Mouse (Mus musculus) midbrain, embryonic 13.5 days (tissue): ENCODE measurements around the gene Nup210l. TPM values are rescaled to one million over a fixed set of nuclear protein-coding genes. Genes with fewer than 3 reads are reported as not detected.

Experiments used
- ATAC-seq: fragments of 200-750 bp; cut with Nextera tagmentation; 2 replicates; pipeline ENCODE4 v1.8.0; 2017; ENCODE audit warnings: mild to moderate bottlenecking, moderate TSS enrichment, moderate library complexity
- H3K27ac ChIP-seq: fragments of 300-500 bp; sonication (generic); 2 replicates; pipeline ENCODE4 v1.5.1; 2015; ENCODE audit warnings: inconsistent platforms, mild to moderate bottlenecking, moderate library complexity
- H3K27me3 ChIP-seq: fragments of 300-500 bp; sonication (generic); 2 replicates; pipeline ENCODE4 v1.6.1; 2015; ENCODE audit warnings: mild to moderate bottlenecking, inconsistent platforms
- H3K36me3 ChIP-seq: fragments of 300-500 bp; sonication (generic); 2 replicates; pipeline ENCODE4 v1.6.1; 2015; ENCODE audit warnings: mild to moderate bottlenecking, inconsistent platforms
- H3K4me1 ChIP-seq: fragments of 300-500 bp; sonication (generic); replicated peaks from 2 replicates; pipeline ENCODE4 v1.6.1; 2015; ENCODE audit warnings: inconsistent platforms
- H3K4me2 ChIP-seq: fragments of 300-500 bp; sonication (generic); replicated peaks from 2 replicates; pipeline ENCODE4 v1.6.1; 2015; ENCODE audit warnings: moderate library complexity, mild to moderate bottlenecking, inconsistent platforms
- H3K4me3 ChIP-seq: fragments of 300-500 bp; sonication (generic); replicated peaks from 2 replicates; pipeline ENCODE4 v1.5.1; 2015; ENCODE audit warnings: mild to moderate bottlenecking, inconsistent platforms
- H3K9ac ChIP-seq: fragments of 300-500 bp; sonication (generic); replicated peaks from 2 replicates; pipeline ENCODE4 v1.6.1; 2015; ENCODE audit warnings: mild to moderate bottlenecking, inconsistent platforms
- H3K9me3 ChIP-seq: fragments of 300-500 bp; sonication (generic); 2 replicates; pipeline ENCODE4 v1.6.1; 2016; ENCODE audit warnings: mild to moderate bottlenecking, inconsistent platforms
- WGBS: fragments of 180-500 bp; shearing (Covaris S2); methylation state at CpG from one replicate; pipeline ENCODE4 v1.1.7; 2015; 5-methylcytosine and 5-hydroxymethylcytosine counted together
- polyA plus RNA-seq: library from polyadenylated mRNA; unstranded; fragments of >200 nt; fragmentation: Nextera tagmentation; extraction: Ambion mirVana; gene quantifications from 2 replicates; pipeline ENCODE4 v1.2.1, GENCODE M21; 2015

Gene Nup210l
- polyA plus RNA-seq, 1 experiment from 2014 or later: 0.34 TPM

DNA sequence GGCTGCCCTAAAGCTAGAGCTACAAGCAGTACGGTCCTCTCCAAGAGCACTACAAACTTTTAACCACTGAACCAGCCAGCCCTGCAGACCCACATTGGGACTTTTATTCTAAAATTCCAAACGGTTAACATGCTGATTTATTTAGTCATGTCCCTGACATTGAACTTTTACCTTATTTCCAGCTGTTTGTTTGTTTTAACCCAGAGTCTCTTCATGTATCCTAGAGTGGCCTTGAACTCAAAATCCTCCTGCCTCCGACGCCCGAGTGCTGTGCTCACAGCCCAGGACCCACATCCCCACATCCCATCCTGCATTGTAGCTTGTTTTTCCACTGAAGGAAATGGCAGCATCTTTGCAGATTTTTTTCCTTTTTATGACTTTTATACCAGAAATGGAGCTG, 31.1 kb downstream of the Nup210l start:
- Histone ChIP-seq H3K4me1 (no peaks in the 10 kb centered on the region), H3K27me3 (no peaks in the 10 kb centered on the region), H3K4me3 (no peak overlapping the region), H3K36me3 (no peaks in the 10 kb centered on the region), H3K27ac (no peak overlapping the region), H3K9me3 (no peaks in the 10 kb centered on the region), H3K9ac (no peak overlapping the region), H3K4me2 (no peak overlapping the region)
- 91% methylated on average over 5 of the region's 5 CpGs for WGBS
- ATAC-seq: no peak

GRCm38 (mm10) chr3:90136660-90137059, 32.7 kb downstream of the Nup210l start:
- 42% methylated on average over 13 of the region's 13 CpGs for WGBS
- ATAC-seq: no peak

DNA sequence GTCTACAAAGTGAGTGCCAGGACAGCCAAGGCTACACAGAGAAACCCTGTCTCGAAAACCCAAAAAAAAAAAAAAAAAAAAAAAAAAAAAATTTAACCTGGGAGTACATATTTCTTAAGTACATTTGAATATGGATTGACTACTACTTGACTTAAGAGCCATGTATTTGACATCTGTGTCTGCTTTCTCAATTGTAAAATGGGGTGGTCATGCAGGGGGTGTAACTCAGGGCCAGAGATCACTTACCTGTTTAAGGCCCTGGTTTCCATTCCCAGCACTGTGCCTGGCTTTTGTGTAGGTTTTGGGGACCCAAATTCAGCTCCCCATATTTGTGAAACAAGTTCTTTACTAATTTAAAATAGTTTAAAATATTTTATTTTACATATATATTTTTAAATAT, 33.7 kb downstream of the Nup210l start:
- Histone ChIP-seq H3K36me3 (no peaks in the 10 kb centered on the region), H3K4me3 (no peak overlapping the region), H3K4me1 (no peaks in the 10 kb centered on the region), H3K27me3 (no peaks in the 10 kb centered on the region), H3K4me2 (no peak overlapping the region), H3K9ac (no peak overlapping the region), H3K9me3 (no peaks in the 10 kb centered on the region), H3K27ac (no peak overlapping the region)
- ATAC-seq: no peak
- 80% methylated on average over 1 of the region's 1 CpGs for WGBS

More at GRCm38 (mm10) chr3:90136660-90137059, 32.7 kb downstream of the Nup210l start:
- Histone ChIP-seq H3K27me3 (no peaks in the 10 kb centered on the region), H3K4me1 (no peaks in the 10 kb centered on the region), H3K4me2 (no peak overlapping the region), H3K9me3 (no peaks in the 10 kb centered on the region), H3K27ac (no peak overlapping the region), H3K4me3 (no peak overlapping the region), H3K36me3 (no peaks in the 10 kb centered on the region), H3K9ac (no peak overlapping the region)

- Histone ChIP-seq H3K4me2 (no peak overlapping the region), H3K9me3 (no peaks in the 10 kb centered on the region), H3K9ac (no peak overlapping the region), H3K27ac (no peak overlapping the region), H3K4me1 (no peaks in the 10 kb centered on the region), H3K27me3 (no peaks in the 10 kb centered on the region), H3K4me3 (no peak overlapping the region), H3K36me3 (no peaks in the 10 kb centered on the region)
- WGBS: 95% methylated on average over 3 of the region's 3 CpGs
- no peak for ATAC-seq
Observed at GRCm38 (mm10) chr3:90139962-90140361, 36.0 kb downstream of the Nup210l start.

DNA sequence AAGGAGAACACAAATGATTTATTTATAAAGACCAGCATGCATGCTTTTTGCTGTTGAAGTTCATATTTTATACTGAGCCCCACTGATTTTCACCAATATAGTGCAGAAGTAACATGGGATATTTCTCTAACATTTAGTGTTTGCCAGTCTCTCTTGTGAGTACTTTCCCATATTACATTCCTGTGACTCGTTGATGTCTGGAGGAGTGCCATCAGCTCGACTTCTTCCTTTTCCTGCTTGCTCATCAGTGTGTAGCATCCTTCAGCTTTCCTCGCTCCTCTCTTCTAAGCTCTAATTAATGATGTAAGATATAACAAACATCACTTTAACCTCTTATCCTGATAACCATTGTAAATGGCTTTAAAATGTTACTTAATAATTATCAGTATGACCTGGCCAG, 41.5 kb downstream of the Nup210l start:
- Histone ChIP-seq H3K4me1 (no peaks in the 10 kb centered on the region), H3K9ac (no peak overlapping the region), H3K9me3 (no peaks in the 10 kb centered on the region), H3K4me2 (no peak overlapping the region), H3K4me3 (no peak overlapping the region), H3K27me3 (no peaks in the 10 kb centered on the region), H3K27ac (no peak overlapping the region), H3K36me3 (no peaks in the 10 kb centered on the region)
- WGBS: 89% methylated on average over 3 of the region's 3 CpGs
- no peak for ATAC-seq

DNA sequence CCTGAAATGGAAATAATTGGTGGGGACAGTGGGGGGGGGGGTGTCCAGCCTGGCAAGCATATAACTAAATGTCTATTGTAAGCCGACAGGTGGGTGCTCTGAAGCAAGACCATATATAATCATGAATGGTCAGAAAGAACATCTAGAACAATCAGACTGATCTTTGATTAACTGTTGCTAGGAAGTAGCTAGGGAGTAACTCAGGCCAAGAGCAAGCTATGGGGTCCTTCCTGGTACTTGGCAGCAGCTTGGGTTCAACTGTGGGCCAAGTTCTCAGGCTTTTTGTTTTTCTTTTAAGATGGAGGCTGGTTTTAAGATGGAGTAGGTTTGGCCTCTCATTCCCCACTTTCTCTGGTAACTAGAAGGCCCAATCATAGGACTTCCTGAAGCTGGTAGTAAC, 42.7 kb downstream of the Nup210l start:
- no peaks in the 10 kb centered on the region for H3K27me3 ChIP-seq
- 86% methylated on average over 1 of the region's 1 CpGs for WGBS
- no peak overlapping the region for H3K9ac ChIP-seq
- H3K36me3 ChIP-seq: no peaks in the 10 kb centered on the region
- no peak for ATAC-seq
- H3K4me3 ChIP-seq: no peak overlapping the region
- no peaks in the 10 kb centered on the region for H3K4me1 ChIP-seq
- no peak overlapping the region for H3K4me2 ChIP-seq
- no peak overlapping the region for H3K27ac ChIP-seq
- H3K9me3 ChIP-seq: no peaks in the 10 kb centered on the region

GRCm38 (mm10) chr3:90151086-90151740, 47.3 kb downstream of the Nup210l start:
- Histone ChIP-seq H3K27me3 (no peaks in the 10 kb centered on the region), H3K9me3 (no peaks in the 10 kb centered on the region), H3K4me3 (no peak overlapping the region), H3K4me1 (no peaks in the 10 kb centered on the region), H3K4me2 (no peak overlapping the region), H3K27ac (no peak overlapping the region), H3K36me3 (no peaks in the 10 kb centered on the region), H3K9ac (no peak overlapping the region)
- ATAC-seq: no peak
- 92% methylated on average over 12 of the region's 12 CpGs for WGBS

- Histone ChIP-seq H3K4me3 (no peak overlapping the region), H3K27ac (no peak overlapping the region), H3K9ac (no peak overlapping the region), H3K4me2 (no peak overlapping the region), H3K9me3 (no peaks in the 10 kb centered on the region), H3K27me3 (no peaks in the 10 kb centered on the region), H3K36me3 (no peaks in the 10 kb centered on the region), H3K4me1 (no peaks in the 10 kb centered on the region)
- WGBS: 71% methylated on average over 5 of the region's 5 CpGs
- no peak for ATAC-seq
Observed at GRCm38 (mm10) chr3:90155996-90156395, 52.1 kb downstream of the Nup210l start.

DNA sequence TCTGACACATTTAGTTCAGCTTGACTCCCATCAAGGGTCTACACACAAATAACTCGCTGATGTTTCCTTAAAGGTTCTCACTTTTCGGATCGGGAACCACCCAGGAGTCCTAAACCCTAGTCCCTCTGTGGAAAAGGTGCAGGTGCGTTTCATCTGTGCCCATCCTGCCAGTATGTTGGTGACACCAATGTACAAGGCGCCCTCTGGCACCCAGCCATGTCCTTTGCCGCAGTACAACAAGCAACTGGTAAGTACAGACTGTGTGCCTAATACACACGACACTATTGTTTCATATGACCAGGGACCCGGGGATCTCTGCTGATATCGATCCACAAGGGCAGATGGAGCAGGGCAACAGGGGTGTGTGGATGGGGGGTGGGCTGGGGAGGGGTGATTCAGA, 55.8 kb downstream of the Nup210l start:
- Histone ChIP-seq H3K9me3 (no peaks in the 10 kb centered on the region), H3K4me1 (no peaks in the 10 kb centered on the region), H3K9ac (no peak overlapping the region), H3K36me3 (no peaks in the 10 kb centered on the region), H3K4me3 (no peak overlapping the region), H3K27ac (no peak overlapping the region), H3K4me2 (no peak overlapping the region), H3K27me3 (no peaks in the 10 kb centered on the region)
- 87% methylated on average over 9 of the region's 9 CpGs for WGBS
- no peak for ATAC-seq

- no peaks in the 10 kb centered on the region for H3K27me3 ChIP-seq
- H3K9me3 ChIP-seq: no peaks in the 10 kb centered on the region
- H3K4me1 ChIP-seq: no peaks in the 10 kb centered on the region
- H3K36me3 ChIP-seq: no peaks in the 10 kb centered on the region
- H3K4me3 ChIP-seq: no peak overlapping the region
- whole genome bisulfite sequencing: 86% methylated on average over 3 of the region's 3 CpGs
- H3K9ac ChIP-seq: no peak overlapping the region
- H3K4me2 ChIP-seq: no peak overlapping the region
- no peak overlapping the region for H3K27ac ChIP-seq
- no peak for ATAC-seq
Observed at GRCm38 (mm10) chr3:90161541-90161940, 57.6 kb downstream of the Nup210l start.

DNA sequence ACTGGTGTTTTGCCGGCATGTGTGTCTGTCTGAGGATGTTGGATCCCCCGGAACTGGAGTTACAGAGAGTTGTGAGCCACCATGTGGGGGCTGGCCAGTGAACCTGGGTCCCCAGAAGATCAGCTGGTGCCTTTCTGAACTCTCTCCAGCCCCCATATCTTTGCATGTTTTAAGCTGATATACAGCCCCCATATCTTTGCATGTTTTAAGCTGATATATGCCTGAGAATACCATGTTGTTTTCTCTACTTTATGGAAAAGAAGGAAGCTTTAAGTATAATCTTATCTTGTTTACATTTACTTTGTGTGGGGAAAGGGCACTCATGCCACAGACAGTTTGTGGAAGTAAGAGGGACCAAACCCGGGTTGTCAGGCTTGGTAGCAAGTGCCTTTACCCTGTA, 75.6 kb downstream of the Nup210l start:
- H3K36me3 ChIP-seq: no peaks in the 10 kb centered on the region
- H3K4me1 ChIP-seq: no peaks in the 10 kb centered on the region
- no peak overlapping the region for H3K27ac ChIP-seq
- H3K9ac ChIP-seq: no peak overlapping the region
- WGBS: 82% methylated on average over 3 of the region's 3 CpGs
- no peak for ATAC-seq
- no peak overlapping the region for H3K4me3 ChIP-seq
- H3K27me3 ChIP-seq: no peaks in the 10 kb centered on the region
- H3K4me2 ChIP-seq: no peak overlapping the region
- H3K9me3 ChIP-seq: no peaks in the 10 kb centered on the region

DNA sequence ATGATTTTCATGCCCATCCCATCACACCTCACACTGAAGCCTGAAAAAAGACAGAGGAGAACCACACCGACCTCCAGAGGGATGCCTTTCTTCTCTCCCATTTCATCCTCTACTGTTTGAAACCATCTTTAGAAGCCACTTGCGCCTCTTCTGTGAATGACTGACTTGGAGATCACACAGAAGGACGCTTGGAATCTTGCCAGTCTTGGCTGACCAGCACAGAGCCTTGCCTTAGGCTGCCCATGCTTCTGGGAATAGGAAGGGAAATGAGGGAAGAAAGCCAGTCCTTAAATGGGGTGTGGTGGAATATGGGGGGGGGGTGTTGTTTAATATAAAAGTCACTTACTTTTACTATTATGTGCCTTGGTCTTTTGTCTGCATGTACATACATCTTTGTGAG, 79.6 kb downstream of the Nup210l start:
- no peaks in the 10 kb centered on the region for H3K27me3 ChIP-seq
- no peak overlapping the region for H3K4me2 ChIP-seq
- H3K9me3 ChIP-seq: no peaks in the 10 kb centered on the region
- ATAC-seq: no peak
- no peak overlapping the region for H3K4me3 ChIP-seq
- no peak overlapping the region for H3K27ac ChIP-seq
- WGBS: 77% methylated on average over 3 of the region's 3 CpGs
- no peaks in the 10 kb centered on the region for H3K36me3 ChIP-seq
- no peak overlapping the region for H3K9ac ChIP-seq
- no peaks in the 10 kb centered on the region for H3K4me1 ChIP-seq

DNA sequence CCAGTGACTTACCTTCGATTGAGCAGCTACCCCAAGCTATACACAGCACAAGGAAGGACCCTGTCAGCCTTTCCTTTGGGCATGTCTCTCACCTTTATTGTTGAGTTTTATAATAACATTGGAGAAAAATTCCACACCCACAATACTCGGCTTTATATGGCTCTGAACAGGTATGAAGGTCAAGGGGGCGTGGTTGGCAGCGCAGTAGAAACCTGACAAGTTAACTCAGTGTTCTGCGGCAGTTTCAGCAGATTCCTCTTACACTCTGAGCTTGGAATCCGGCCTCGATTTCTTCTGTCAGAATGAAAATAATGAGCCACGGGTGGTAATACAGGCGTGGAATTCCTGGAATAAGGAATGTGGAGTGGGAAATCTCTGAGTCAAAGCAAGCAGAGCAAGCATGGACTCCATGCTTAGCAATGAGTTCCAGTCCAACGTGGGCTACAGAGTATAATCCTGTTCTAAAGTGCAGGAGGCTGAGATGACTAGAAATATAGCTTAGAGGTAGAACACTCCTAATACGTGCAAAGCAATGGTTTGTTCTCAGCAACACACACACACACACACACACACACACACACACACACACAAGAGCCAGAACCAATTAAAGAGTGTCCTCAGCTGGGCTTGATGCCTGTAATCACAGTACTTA, 87.1 kb downstream of the Nup210l start:
- H3K36me3 ChIP-seq: no peaks in the 10 kb centered on the region
- WGBS: 82% methylated on average over 11 of the region's 11 CpGs
- H3K4me2 ChIP-seq: no peak overlapping the region
- no peak for ATAC-seq
- H3K4me1 ChIP-seq: no peaks in the 10 kb centered on the region
- no peak overlapping the region for H3K4me3 ChIP-seq
- H3K9me3 ChIP-seq: no peaks in the 10 kb centered on the region
- H3K27ac ChIP-seq: no peak overlapping the region
- no peak overlapping the region for H3K9ac ChIP-seq
- H3K27me3 ChIP-seq: no peaks in the 10 kb centered on the region
